Mouse (Mus musculus): ENCODE measurements around the gene Slc34a1.

Gene Slc34a1

DNA sequence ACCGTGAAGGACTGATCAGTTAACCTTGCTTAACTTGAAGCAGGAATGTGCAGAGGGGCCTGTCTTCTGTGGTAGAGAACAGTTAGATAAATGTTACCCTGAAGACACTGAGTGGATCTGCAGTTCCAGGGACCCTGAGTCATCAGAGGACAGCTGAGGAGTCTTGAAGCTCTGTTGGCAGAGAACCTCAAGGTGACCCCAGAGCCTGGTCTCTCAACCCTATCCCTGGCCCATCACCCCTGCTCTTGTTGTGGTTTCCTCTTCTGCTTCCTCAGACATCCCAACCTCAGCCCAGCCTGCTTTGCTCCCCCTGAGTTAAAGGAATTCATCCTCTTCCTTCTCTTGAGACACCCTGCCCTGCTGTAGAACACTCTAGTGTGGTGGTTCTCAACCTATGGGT, at the start of gene Slc34a1:
Gene Slc34a1 (plus strand): TSS at position 100 of the 400 bp plus-strand sequence.
- DNase-seq (ENCODE audit: low read depth, low spot score): no peak

DNA sequence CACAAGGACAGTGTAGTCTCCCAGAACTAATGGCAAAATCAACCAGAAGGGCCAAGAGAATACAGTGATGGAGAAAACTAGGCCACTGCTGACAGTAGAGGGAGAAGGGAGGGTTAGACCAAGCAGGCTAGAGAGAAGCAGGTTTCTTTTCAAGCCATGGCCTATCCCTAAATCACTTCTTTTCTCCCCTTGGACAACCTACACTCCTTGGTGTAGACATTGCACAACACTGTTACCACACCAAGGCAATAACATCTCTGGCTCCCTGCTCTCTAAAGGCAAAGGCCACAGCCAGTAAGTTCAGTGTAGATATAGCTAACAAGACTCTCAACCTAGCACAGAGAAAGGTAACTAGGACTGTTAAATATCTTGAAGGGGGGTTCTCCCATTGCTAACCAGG, 36.8 kb upstream of the Slc34a1 start:
- DNase-seq (ENCODE audit: low read depth, low spot score): no peak

DNA sequence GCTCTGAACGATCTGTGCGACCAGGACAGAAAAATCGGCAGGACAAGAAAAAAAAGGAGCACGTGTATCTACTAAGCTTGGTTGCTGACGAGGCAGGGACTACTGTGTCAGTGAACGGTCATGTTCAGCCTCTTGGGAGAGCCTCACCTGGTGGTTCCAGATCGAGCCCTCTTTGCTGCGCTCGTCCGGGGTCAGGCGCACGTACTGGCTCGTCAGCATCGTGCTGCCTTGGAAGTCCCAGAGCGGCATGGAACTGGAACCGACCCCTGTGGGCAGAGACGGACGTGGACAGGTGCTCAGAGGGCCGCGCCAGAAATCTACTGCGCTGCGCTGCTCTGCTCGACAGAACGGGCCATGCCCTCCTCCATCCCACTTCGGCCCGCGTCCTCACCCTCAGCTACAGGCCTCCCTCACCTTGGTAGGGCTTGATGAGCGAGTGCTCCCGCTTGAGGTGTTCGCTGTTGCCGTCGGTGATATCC, 36.0 kb upstream of the Slc34a1 start:
- no peak for DNase-seq (ENCODE audit: low read depth, low spot score)

DNA sequence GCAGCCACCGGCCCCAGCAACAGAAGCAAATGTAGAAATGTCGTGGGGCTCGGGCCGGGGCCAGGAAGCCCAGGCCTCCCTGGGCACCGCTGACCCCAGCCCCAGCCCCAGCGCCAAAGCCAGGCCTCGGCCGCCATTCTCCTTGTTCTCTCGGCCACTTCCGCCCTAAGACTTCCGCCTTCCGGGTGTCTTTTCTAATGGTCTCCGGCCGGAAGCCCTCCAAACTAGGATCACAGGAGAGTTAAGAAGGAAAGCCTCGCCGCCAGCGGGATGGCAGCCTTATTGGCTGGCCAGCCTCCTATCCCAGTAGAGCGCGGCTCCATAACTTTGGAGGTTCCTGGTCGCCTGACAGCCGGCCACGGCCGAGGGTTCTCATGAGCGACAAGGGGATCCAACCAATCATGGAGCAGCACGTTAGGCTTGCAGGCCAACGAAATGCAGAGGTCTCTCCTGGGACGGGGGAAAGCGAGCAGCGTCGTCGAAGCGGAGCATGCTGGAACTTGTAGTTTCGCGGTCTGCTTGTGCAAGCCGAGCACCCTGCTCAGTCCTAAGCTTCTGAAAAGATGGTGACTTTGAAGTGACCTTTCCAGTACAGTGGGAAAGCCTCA, 35.4 kb upstream of the Slc34a1 start, which contains the start of gene Lman2:
Gene Lman2 (minus strand): TSS at position 331 of the 608 bp plus-strand sequence.
- DNase-seq (ENCODE audit: low read depth, low spot score): peak; percentile 94

DNA sequence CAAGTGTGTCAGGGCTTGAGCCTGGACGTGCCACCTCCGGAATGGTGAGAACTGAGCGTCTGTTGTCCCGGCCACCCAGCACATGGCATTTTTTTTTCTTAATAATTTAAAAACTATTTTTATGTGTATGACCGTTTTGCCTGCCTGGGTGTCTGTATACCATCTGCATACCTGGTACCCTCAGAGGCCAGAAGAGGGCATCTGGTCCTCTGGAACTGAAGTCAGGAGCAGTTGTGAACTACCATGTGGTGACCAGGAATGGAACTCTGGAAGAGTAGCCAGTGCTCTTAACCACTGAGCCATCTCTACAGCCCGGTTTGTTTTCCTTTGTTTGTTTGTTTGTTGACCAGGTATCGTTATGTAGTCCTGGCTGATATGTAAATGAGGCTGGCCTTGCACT, 29.6 kb upstream of the Slc34a1 start:
- DNase-seq (ENCODE audit: low read depth, low spot score): no peak

DNA sequence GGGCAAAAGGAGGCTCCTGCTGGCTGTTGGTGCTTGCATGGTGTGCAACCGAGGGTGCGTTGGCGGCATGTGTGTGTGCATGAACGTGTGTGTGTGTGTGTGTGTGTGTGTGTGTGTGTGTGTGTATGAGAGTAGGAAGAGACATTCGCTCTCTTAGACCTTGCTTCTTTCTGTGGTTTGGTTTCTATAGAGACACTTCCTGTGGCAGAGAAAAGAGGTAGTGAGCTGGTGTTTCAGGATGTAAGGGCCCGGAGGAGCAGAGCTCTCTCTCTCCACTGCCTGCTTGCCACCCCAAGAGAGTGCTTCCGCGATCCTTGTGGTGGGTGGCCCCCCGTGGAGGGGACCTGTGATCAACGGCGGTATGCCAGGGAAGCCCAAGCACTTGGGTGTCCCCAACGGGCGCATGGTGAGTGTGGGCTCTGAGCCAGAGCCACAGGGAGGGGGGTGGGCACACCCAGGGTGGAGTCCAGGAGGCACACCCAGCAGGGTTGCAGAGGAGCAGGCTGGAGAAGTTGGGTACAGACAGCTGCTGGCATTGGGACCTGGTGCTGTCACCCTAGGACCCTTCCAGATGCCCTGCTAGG, 28.4 kb upstream of the Slc34a1 start, which contains the start of gene Rgs14:
Gene Rgs14 (plus strand): TSS at position 202 of the 584 bp plus-strand sequence.
- DNase-seq (ENCODE audit: low read depth, low spot score): no peak

DNA sequence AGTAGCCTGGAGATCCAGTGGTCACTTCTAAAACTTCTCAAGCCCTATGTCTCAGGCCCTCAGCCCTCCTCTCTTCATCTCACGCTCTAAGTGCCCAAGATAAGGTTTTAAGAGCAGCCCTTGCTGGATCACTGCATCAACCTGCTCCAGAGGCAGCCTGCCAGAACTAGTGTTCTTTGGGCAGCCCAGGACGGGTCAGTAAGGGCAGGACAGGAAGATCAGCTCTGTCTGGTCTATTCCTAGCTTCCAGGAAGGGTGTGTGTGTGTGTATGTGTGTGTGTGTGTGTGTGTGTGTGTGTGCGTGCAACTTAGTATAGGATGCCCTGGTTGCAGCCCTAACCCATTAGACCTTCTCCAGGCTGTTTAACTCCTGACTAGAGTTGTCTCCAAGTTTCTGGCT, 27.8 kb upstream of the Slc34a1 start:
- no peak for DNase-seq (ENCODE audit: low read depth, low spot score)

DNA sequence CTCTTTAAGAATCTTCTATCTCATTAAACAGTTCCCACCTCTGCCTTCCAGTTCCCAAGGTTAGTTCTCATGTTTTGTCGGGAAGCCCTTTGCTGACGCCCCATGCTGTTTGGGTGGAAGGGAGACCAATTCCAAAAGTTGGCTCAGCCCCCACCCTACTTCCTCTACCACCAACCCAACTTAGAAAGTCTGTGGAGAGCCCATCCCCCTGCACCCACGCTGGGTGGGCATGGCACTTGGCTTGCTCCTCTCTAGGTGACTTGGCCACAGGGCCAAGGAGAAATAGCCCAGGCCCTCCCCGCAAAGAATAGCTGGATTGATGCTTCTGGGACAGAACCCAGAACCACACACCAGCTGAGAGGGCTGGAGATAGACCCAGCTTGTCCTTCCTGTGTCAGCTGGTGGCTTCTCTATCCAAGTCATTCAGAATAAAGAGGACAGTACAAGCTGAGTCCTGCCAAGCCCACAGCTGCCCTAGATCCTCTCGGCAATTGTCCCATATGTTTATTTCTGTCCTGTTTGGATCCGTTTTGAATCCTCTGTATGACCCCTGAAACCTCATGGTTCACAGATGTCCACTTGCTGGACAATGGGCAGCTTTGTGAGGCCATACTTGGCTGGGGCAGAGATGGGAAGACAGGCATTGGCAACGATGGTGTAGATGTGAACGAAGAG, 26.8 kb upstream of the Slc34a1 start:
- DNase-seq (ENCODE audit: low read depth, low spot score): no peak

DNA sequence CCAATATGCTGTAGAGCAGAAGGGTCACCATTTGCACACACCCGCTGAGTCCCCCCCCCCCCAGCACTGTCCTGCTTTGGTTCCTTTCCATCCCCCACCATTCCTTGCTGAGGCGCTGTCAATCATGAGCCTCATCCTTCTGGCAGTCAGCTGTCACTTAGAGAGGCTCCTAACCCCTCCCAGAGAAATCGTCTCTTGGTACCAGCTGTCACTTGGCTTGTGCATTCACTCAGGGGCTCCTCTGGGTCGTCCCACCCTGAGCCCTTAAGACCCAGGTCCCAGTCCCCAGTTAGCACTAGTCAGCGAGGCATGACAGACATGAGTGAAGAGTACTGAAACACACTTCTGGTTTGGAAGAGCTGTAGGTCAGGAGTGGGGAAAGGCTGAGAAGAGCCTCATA, 26.2 kb upstream of the Slc34a1 start:
- DNase-seq (ENCODE audit: low read depth, low spot score): no peak

DNA sequence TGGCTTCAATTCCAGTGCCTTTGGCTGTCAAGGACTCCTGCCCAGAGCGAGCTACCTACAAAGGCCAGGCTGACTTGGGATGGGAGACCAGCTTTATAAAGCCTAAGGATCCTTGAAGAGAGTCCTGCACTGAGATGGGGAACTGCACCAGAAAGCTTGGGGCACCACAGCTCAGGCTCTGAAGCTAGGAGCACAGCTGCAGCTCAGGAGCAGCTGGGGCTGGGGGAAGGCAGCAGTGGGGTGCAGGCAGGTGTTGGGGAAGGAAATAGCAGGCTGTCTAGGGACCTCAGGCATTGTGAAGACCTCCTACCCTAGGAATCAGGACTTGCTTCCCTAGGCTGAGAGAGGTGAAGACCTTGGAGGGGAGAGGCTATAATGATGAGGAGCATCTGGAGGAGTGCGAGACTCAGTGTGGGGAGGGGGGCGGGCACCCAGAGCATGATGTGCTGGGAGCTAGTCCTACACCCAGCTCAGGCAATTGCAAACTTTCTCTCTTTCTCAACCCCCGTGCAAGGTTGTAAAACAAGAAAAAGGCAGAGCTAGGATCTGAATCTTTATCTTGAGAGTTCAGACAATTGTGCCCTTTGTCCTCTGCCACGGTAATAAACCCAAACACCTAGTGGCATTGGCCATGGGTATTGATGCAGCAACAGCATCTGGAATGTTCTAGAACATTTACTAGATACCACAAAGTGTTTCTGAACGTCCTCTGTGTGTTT, 23.6 kb upstream of the Slc34a1 start:
- DNase-seq (ENCODE audit: low read depth, low spot score): no peak

DNA sequence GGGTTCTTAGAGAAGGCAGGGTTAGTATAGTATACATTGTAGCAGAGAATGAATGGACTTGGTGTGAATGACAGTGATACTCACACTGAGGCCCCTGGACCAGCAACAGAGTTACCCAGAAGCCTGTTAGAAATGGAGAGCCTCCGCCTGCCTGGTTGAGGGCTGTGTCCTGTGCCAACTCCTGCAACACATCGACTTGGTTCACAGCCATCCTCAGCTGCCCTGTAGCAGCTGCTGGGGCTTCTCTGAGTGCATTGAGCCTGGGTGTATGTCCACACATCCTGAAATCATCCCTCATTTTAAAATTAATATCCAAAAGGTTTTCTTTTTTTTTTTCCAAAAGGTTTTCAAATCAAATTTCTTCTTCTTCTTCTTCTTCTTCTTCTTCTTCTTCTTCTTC, 22.1 kb upstream of the Slc34a1 start:
- DNase-seq (ENCODE audit: low read depth, low spot score): no peak

DNA sequence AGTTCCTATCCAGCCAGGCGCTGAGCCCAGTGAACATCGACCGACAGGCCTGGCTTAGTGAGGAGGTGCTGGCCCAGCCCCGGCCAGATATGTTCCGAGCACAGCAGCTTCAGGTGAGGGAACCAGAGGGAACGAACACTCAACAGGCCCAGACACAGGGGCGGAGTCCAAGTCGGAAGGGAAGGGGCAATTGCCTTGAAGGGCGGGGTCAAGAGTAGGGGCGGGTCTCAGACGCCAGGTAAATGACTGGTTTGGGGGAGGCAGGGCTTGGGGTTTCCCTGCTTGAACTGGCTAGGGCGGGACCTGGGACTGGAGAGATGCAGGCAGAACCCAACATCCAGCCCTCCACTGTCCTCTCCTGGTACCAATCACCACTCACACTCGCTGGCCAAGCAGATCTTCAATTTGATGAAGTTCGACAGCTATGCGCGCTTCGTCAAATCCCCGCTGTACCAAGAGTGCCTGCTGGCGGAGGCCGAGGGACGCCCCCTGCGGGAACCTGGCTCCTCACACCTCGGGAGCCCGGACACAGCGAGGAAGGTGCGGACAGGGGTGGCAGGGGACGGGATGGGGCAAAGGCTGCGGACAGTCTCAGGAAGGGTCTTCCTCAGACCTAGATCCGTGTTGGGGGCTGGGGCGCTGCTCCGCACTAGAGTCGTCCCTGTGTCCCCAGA, 18.9 kb upstream of the Slc34a1 start:
- peak; percentile 63 for DNase-seq (ENCODE audit: low read depth, low spot score)

DNA sequence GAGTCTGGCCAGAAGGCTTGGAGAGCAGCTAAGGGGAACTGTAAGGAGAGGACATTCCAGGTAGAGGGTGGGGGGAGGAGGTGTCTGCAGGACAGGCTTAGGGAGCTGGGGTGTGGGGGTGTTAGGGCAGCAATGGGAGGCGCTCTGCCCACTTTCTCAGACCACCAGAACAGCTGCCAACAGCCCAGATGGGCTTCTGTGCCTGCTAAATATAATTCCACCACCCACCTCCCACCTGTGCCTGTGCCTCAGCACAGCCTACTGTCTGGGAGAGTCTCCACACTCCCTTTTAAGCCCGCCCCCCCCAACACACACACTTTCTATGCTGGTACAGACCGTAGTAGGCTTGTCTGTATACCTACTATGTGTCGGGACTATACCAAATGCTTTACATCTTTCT, 16.2 kb upstream of the Slc34a1 start:
- DNase-seq (ENCODE audit: low read depth, low spot score): no peak

DNA sequence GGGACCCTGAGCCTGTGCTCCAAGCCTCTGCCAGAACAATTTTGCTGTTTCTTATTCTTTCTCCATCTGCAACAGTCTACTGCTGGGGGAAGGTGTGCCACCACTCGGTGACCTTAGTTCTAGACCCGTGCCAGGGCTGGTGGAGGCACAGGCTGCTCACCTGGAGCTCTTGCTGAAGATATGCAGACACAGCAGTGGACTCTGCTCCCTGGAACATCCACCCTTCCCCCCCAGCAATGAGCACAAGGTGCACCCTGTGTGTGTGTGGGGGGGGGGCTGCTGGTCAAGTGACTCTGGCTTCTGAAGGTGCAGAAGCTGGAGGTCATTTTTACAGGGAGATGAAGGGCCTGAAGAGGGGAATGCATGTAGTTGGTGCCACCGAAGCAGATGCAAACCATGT, 7.3 kb upstream of the Slc34a1 start:
- DNase-seq (ENCODE audit: low read depth, low spot score): no peak

DNA sequence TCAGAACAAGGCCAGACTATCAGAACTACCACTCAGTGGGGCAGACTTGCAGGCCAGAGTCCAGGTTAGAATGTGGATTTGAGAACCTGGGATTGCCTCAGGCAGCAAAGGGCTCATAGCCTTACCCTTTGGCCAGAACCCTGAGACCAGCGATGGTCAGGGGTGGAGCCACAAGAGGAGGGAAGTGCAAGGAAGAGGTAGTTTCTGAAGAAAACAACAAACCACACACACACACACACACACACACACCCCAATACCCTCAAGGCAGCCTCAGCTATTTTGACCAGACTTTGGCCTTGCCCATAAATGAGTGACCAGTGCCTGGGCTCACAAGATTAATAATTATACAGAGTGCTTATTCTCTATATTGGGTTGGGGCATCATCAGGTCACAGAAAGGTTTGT, 6.4 kb upstream of the Slc34a1 start:
- no peak for DNase-seq (ENCODE audit: low read depth, low spot score)

DNA sequence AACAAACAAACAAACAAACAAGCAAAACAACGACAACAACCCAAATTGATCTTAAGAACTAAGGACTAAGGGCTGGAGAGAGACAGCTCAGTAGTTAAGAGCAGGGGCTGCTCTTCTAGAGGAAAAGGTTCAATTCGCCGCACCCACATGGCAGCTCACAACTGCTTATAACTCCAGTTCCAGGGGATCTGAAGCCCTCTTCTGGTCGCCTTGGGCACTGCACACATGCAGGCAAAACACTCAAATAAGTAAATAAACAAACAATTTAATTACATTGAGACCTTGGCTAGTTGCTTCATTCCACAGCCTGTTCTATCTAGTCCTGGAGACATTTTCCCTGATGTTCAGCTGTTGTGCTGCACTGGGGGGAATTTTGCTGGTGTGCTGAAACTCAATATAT, 5.1 kb upstream of the Slc34a1 start:
- no peak for DNase-seq (ENCODE audit: low read depth, low spot score)

DNA sequence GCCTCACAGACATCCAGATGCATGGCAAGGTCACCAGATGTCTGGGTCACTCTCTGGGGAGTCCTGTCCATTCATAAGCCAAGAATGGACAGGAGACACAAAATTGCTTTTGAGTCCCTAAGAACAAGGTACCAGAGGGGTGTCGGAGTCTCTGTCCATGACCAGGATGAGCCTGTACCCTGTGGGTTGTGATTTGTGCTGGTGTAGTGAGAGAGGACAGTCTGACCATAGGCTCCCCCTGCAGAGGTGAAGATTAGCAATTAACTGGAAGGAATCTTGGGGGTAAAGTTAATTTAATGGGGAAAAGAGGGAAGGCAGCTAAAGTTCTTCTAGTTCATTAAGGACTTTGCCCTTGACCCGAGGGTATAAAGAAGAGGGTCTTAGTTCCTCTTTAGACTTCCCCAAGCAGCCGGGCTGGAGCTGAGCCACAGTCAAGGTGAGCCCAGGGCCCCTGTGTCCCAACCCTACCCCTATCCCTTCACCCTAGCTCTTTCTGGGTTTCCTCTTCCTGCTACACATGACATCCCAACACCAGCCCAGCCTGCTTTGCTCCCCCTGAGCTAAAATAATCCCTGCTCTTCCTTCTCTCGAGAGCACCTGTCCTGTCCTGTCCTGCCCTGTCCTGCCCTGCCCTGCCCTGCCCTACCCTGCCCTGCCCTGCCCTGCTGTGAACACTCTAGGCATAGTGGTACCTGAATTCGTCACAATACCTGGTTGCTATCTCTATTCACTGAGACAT, 1.5 kb downstream of the Slc34a1 start:
- DNase-seq (ENCODE audit: low read depth, low spot score): no peak

DNA sequence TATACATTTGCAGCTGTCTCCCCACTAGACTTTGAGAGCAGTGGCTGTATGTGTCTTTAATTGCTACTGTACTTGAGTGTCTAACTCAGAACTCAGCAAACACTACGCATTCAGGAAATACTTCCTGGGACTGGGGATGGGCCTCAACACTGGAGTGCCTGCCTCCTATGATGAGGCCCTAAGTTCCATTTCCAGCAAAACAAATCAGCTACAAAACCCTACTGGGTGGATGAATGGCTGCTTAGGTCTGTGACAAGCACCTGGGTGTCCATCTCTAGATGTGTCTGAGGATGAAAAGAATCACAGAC, 2.0 kb downstream of the Slc34a1 start:
- DNase-seq (ENCODE audit: low read depth, low spot score): no peak

DNA sequence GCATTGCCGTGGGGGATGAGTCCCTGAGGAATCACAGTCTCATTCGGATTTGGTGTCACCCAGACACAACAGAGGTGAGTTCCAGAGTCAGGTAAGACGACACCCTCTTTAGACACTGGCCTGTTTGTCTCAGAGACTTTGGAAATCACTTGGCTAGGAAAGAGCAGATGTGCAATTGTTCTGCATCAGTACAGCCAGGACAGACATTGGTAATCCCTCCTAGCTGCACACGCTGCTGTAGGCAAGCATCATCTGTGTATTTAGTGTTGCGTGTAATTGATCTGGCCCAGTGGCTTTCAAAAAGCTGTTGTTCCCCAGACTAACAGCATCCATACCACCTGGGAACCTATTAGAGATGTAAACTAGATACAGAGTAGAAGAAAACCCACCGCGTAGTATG, 5.3 kb downstream of the Slc34a1 start:
- no peak for DNase-seq (ENCODE audit: low read depth, low spot score)

DNA sequence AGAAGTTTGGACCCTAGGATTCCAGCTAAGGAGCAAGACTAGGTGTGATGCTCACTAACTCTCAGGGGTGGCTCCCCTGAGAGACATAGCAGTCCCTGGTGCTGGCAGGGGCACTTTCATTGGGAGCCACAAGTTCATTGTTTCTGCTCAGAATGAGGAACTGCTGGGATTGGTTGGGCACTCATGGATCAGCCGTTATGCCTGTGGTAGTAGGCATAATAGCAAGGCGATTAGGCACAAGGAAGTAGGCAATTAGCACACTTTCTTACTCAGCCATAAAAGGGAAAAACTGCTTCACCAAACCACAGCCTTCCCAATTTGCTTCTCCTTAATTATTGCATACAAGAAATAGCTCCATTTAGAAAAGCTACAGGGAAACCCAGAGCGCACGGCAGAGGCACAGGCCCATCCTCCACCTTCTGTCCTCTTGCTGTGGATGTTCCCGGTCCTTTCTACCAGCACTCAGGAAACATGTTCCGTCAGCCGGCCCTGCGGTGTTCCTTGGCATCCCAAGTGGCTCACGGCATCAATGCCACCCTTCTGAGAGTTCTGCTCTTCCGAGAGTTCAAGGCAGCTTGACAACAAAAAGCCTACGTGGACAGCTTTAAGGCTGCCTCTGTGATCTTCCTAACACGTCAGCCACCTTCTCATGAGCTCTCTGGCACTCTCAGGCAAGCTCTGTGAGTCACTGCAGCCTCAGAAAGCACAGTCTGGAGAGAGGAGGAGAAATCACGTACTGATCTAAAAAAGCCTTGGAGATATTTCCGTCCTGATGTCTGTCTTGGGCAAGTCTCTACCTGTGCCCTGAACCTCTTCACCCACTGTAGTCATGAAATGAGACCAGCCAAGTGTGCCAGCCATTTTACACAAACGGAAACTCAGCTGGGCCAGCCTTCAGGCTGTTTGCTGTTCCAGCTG, 6.2 kb downstream of the Slc34a1 start:
- DNase-seq (ENCODE audit: low read depth, low spot score): no peak
